In genomic region chr5:122731991-122732673, GRCm38 (mm10) we compare ENCODE assay signal across 8 mouse cellular contexts. TPM values are rescaled to one million over a fixed set of nuclear protein-coding genes. Genes with fewer than 3 reads are reported as not detected.
DNase-seq lines count a peak whose midpoint lies in the region; ATAC-seq lines count a peak whose summit lies in the region.

No protein-coding gene starts in this region.

- intact Hi-C loops in left cerebral cortex, postnatal 36 days (cut with DNase I), result no loop called here

- 32% methylated on average over 15 of the region's 15 CpGs for WGBS in heart, embryonic 15.5 days
- 46% methylated on average over 15 of the region's 15 CpGs for WGBS in limb, embryonic 10.5 days

- peaks cover 6% of the 10 kb centered on the region; the same call in 1 of the 2 replicates for H3K36me3 ChIP-seq in heart, embryonic 15.5 days
- H3K36me3 ChIP-seq in limb, embryonic 10.5 days, result peaks cover 28% of the 10 kb centered on the region

- no peaks in the 10 kb centered on the region for H3K9me3 ChIP-seq in heart, embryonic 15.5 days (replicated peaks)
- no peaks in the 10 kb centered on the region for H3K9me3 ChIP-seq in limb, embryonic 10.5 days (replicated peaks)

- peak; percentile 67 for DNase-seq in CD4-positive helper T cell, adult 2 months (ENCODE audit: low read depth, low spot score)
- DNase-seq in adrenal gland, postnatal 36 days, result peak; percentile 7 to 32
- no peak for DNase-seq in limb, embryonic 10.5 days (ENCODE audit: low spot score)
- no peak for DNase-seq in left cerebral cortex, postnatal 36 days (ENCODE audit: low spot score in 2 of 2)
- no peak for DNase-seq in frontal cortex, adult 2 months (ENCODE audit: extremely low spot score in 1 of 2, low spot score in 1 of 2)
- DNase-seq in cerebellum, adult 11-12 months, result no peak

- no peak overlapping the region for H3K4me3 ChIP-seq in heart, embryonic 15.5 days
- no peak overlapping the region for H3K4me3 ChIP-seq in limb, embryonic 10.5 days

- peak; percentile 69 for ATAC-seq in heart, embryonic 15.5 days (replicated peaks; ENCODE audit: insufficient number of reproducible peaks, insufficient read depth, low FRiP score, low read depth)
- ATAC-seq in megakaryocyte progenitor cell, adult 5-6 weeks (replicated peaks; ENCODE audit: poor library complexity), result peak; percentile 74

- peak overlapping the region; percentile 79 for H3K27ac ChIP-seq in heart, embryonic 15.5 days
- peak overlapping the region; percentile 78 for H3K27ac ChIP-seq in limb, embryonic 10.5 days

- peaks cover 27% of the 10 kb centered on the region for H3K4me1 ChIP-seq in heart, embryonic 15.5 days (replicated peaks)
- H3K4me1 ChIP-seq in limb, embryonic 10.5 days, result peaks cover 26% of the 10 kb centered on the region

- H3K4me2 ChIP-seq in heart, embryonic 15.5 days, result peak overlapping the region; percentile 36

- H3K27me3 ChIP-seq in heart, embryonic 15.5 days, result no peaks in the 10 kb centered on the region
- no peaks in the 10 kb centered on the region for H3K27me3 ChIP-seq in limb, embryonic 10.5 days (ENCODE audit: low read depth, poor library complexity, severe bottlenecking)

- peak overlapping the region; percentile 11; the same call in 1 of the 2 replicates for H3K9ac ChIP-seq in heart, embryonic 15.5 days

RNA-seq across cellular contexts. Expression of gene P2rx4, which starts 24.8 kb away (rescaled TPM):
- 10 to 100 TPM; 33.0 to 45.8 TPM for total RNA-seq in adrenal gland, postnatal 36 days (2021)
- 19.2 and 21.0 TPM in 2 replicates for polyA plus RNA-seq in heart, embryonic 15.5 days (2015; fragmentation: Nextera tagmentation; extraction: Ambion mirVana)
- 3.5 and 4.1 TPM in 2 replicates for polyA plus RNA-seq in limb, embryonic 10.5 days (2016; fragmentation: Nextera tagmentation; extraction: Ambion mirVana)
- total RNA-seq in megakaryocyte progenitor cell, adult 5-6 weeks (2015), result 15.6 and 18.1 TPM in 2 replicates
- total RNA-seq in megakaryocyte progenitor cell, adult 5-6 weeks (2017), result 10.5 and 13.5 TPM in 2 replicates
- 10 to 100 TPM; 19.2 to 19.3 TPM for total RNA-seq in left cerebral cortex, postnatal 36 days (2021)
- 21.3 and 21.5 TPM in 2 replicates for polyA plus RNA-seq in frontal cortex, adult 2 months (2012; rRNA removed)

RNA-seq across cellular contexts. Expression of gene Camkk2, which starts 47.1 kb away (rescaled TPM):
- total RNA-seq in adrenal gland, postnatal 36 days (2021), result 10 to 100 TPM; 25.3 to 25.9 TPM
- polyA plus RNA-seq in heart, embryonic 15.5 days (2015; fragmentation: Nextera tagmentation; extraction: Ambion mirVana), result 11.8 and 17.6 TPM in 2 replicates
- 29.3 and 30.0 TPM in 2 replicates for polyA plus RNA-seq in limb, embryonic 10.5 days (2016; fragmentation: Nextera tagmentation; extraction: Ambion mirVana)
- 29.4 and 30.7 TPM in 2 replicates for total RNA-seq in megakaryocyte progenitor cell, adult 5-6 weeks (2015)
- total RNA-seq in megakaryocyte progenitor cell, adult 5-6 weeks (2017), result 23.2 and 34.3 TPM in 2 replicates
- 100 to 1,000 TPM; 243 to 273 TPM for total RNA-seq in left cerebral cortex, postnatal 36 days (2021)
- 193 and 204 TPM in 2 replicates for polyA plus RNA-seq in frontal cortex, adult 2 months (2012; rRNA removed)

Comparison
In these comparisons a context has a peak if more than half of its experiments do, and no peak if none do; other contexts are left out.
1. DNase-seq: peak in CD4-positive helper T cell, adult 2 months (single experiment) and adrenal gland, postnatal 36 days (2 of 2); none in limb, embryonic 10.5 days (single experiment), left cerebral cortex, postnatal 36 days (0 of 2), frontal cortex, adult 2 months (0 of 2) and cerebellum, adult 11-12 months (single experiment).
2. RNA of gene Camkk2, which starts 47.1 kb away (total RNA-seq): 243 to 273 TPM in left cerebral cortex, postnatal 36 days; 23.2 to 34.3 TPM in megakaryocyte progenitor cell, adult 5-6 weeks and 25.3 to 25.9 TPM in adrenal gland, postnatal 36 days; every median in the first group is over 4 times any median in the second.